27 mouse cellular contexts compared by ENCODE assay signal in the genomic region with DNA sequence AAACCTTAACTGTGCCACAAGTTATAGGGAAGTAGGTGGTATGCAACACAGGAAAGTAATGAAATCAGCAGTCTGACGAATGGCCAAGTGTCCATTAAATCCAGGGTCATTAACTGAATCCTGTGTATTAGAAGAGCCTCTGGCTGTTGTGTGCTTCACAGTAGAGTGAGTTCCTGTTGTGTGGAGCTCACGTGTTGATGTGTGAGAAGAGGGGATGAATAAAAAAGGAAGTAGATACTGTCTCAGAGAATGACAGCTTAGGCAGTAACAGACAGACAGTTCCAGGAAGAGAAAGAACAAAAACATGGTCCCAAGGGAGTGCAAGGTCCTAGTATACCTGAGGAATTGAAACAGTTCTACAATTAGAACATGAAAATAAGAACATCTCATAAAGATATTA.
DNase-seq lines count a peak whose midpoint lies in the region; ATAC-seq and TF ChIP-seq lines count a peak whose summit lies in the region.
"Had no signal": no experiment of that assay in that cellular context is flagged by ENCODE, and none has a peak within 500 bp of the region (broad histone marks: within the 10 kb centered on the region; RNA-seq: fewer than 3 reads in every experiment).

No protein-coding gene starts in this region.

- H3K9me3 ChIP-seq in MEL (replicated peaks; ENCODE audit: insufficient read depth, low read length): no peaks in the 10 kb centered on the region
- H3K9me3 ChIP-seq: forebrain, embryonic 12.5 days; heart, embryonic 10.5 days; heart, embryonic 15.5 days; intestine, embryonic 15.5 days; limb, embryonic 13.5 days; lung, embryonic 15.5 days had no signal

- ATAC-seq in granulocyte monocyte progenitor cell, adult 5-6 weeks (replicated peaks; ENCODE audit: poor library complexity, severe bottlenecking): peak; percentile 94
- ATAC-seq: forebrain, postnatal 0 days; hindbrain, embryonic 16.5 days; intestine, embryonic 15.5 days had no signal

- H3K36me3 ChIP-seq in MEL (ENCODE audit: control insufficient read depth in 1 of 2, insufficient read depth in 2 of 2, low read length in 2 of 2): peaks cover 0 to 3% of the 10 kb centered on the region in 2 experiments; a peak in 1 of 4 replicates
- no peaks in the 10 kb centered on the region for H3K36me3 ChIP-seq in splenic B cell, adult 2 months (ENCODE audit: control insufficient read depth, insufficient read depth, low read length, poor library complexity, severe bottlenecking)
- H3K36me3 ChIP-seq: forebrain, embryonic 12.5 days; heart, embryonic 10.5 days; heart, embryonic 15.5 days; intestine, embryonic 15.5 days; limb, embryonic 13.5 days; lung, embryonic 15.5 days had no signal

- no peaks in the 10 kb centered on the region for H3K79me2 ChIP-seq in MEL (ENCODE audit: control insufficient read depth, insufficient read depth, low read length, poor library complexity)

- TF ChIP-seq RAD21 in MEL (IDR thresholded peaks at IDR 0.05; ENCODE audit: low read depth, low read length): no peak

- peak in 1 of 2 experiments; percentile 25; a peak in 1 of 4 replicates for TF ChIP-seq EP300 in MEL (IDR thresholded peaks at IDR 0.05; ENCODE audit: low read depth in 1 of 2, low read length in 2 of 2)

- no peak overlapping the region for H3K4me3 ChIP-seq in MEL (ENCODE audit: control insufficient read depth in 1 of 2, insufficient read depth in 1 of 2, low read depth in 2 of 2, low read length in 2 of 2)
- H3K4me3 ChIP-seq: erythroblast, embryonic 14.5 days; forebrain, embryonic 12.5 days; heart, embryonic 10.5 days; heart, embryonic 15.5 days; intestine, embryonic 15.5 days; limb, embryonic 13.5 days; lung, embryonic 15.5 days had no signal

- no peak for TF ChIP-seq POLR2A in MEL (IDR thresholded peaks at IDR 0.05; ENCODE audit: control insufficient read depth in 1 of 2, insufficient read depth in 1 of 2, low read depth in 1 of 2, low read length in 2 of 2, poor library complexity in 1 of 2)

- TF ChIP-seq CTCF in MEL (IDR thresholded peaks at IDR 0.05 in 2 of 3, conservative IDR thresholded peaks at IDR 0.05 in 1 of 3; ENCODE audit: control insufficient read depth in 1 of 3, insufficient read depth in 1 of 3, low read depth in 2 of 3, low read length in 3 of 3, poor library complexity in 1 of 3, severe bottlenecking in 1 of 3): no peak

- no peak overlapping the region for H3K27ac ChIP-seq in MEL (ENCODE audit: control insufficient read depth, low read depth, low read length)
- H3K27ac ChIP-seq: forebrain, embryonic 12.5 days; heart, embryonic 10.5 days; heart, embryonic 15.5 days; intestine, embryonic 15.5 days; limb, embryonic 13.5 days; lung, embryonic 15.5 days; stomach, postnatal 0 days had no signal

- no peak overlapping the region for H3K9ac ChIP-seq in MEL (ENCODE audit: control insufficient read depth, low read depth, low read length, poor library complexity, severe bottlenecking)
- H3K9ac ChIP-seq: forebrain, embryonic 12.5 days; forebrain, postnatal 0 days; heart, embryonic 15.5 days; intestine, embryonic 15.5 days; limb, embryonic 13.5 days; lung, embryonic 15.5 days had no signal

- no peaks in the 10 kb centered on the region for H3K4me1 ChIP-seq in MEL (ENCODE audit: control insufficient read depth in 1 of 2, insufficient read depth in 2 of 2, low read length in 2 of 2)
- H3K4me1 ChIP-seq: forebrain, embryonic 12.5 days; heart, embryonic 10.5 days; heart, embryonic 15.5 days; intestine, embryonic 15.5 days; limb, embryonic 13.5 days; lung, embryonic 15.5 days had no signal

- no peaks in the 10 kb centered on the region for H3K27me3 ChIP-seq in MEL (ENCODE audit: control insufficient read depth in 1 of 2, insufficient read depth in 2 of 2, low read length in 2 of 2)
- no peaks in the 10 kb centered on the region for H3K27me3 ChIP-seq in splenic B cell, adult 2 months (ENCODE audit: control insufficient read depth, insufficient read depth, low read length, poor library complexity, severe bottlenecking)
- H3K27me3 ChIP-seq: forebrain, embryonic 12.5 days; heart, embryonic 15.5 days; intestine, embryonic 15.5 days; limb, embryonic 13.5 days; lung, embryonic 15.5 days had no signal

- DNase-seq in A20 (ENCODE audit: low read depth, low spot score) (peak; percentile 1), MEL (ENCODE audit: low read depth, low spot score) (peak; percentile 60)
- peak; percentile 80 for DNase-seq in splenic B cell, adult 2 months (ENCODE audit: low read depth, low spot score)
- DNase-seq in adrenal gland, postnatal 14 days: no peak
- no peak for DNase-seq in thymus, postnatal 0 days (ENCODE audit: low spot score)
- no peak for DNase-seq in kidney, postnatal 25 days
- DNase-seq: cerebellum, adult 11 months; cerebellum, adult 9-10 months; forebrain, postnatal 0 days; gastrocnemius, postnatal 14 days; heart, adult 11 months; kidney, adult 2 months; kidney, postnatal 4 days; midbrain, embryonic 14.5 days; right cerebral cortex, postnatal 4 days; thymus, adult 18-20 months; thymus, postnatal 36 days had no signal

TF ChIP-seq in MEL, 35 proteins besides CTCF, POLR2A, EP300 and RAD21:
- TF ChIP-seq ELF1 (IDR thresholded peaks at IDR 0.05; ENCODE audit: low read depth, low read length) (no peak), MAX (IDR thresholded peaks at IDR 0.05; ENCODE audit: low read length) (peak; percentile 51; the same call in 1 of the 2 replicates), ZMIZ1 (IDR thresholded peaks at IDR 0.05; ENCODE audit: low read depth, low read length) (no peak), BHLHE40 (IDR thresholded peaks at IDR 0.05; ENCODE audit: borderline replicate concordance, low read depth, low read length) (peak; percentile 83; the same call in 1 of the 2 replicates), MYB (IDR thresholded peaks at IDR 0.05; ENCODE audit: low read depth, low read length) (no peak), MYC (IDR thresholded peaks at IDR 0.05; ENCODE audit: low read depth, low read length) (no peak), SMC3 (IDR thresholded peaks at IDR 0.05; ENCODE audit: low read depth, low read length) (no peak), MXI1 (IDR thresholded peaks at IDR 0.05; ENCODE audit: low read depth, low read length) (no peak), NELFE (IDR thresholded peaks at IDR 0.05; ENCODE audit: low read depth, low read length) (no peak), ZKSCAN1 (IDR thresholded peaks at IDR 0.05; ENCODE audit: low read depth, low read length) (no peak), E2F4 (IDR thresholded peaks at IDR 0.05; ENCODE audit: borderline replicate concordance, low read depth, low read length) (no peak), ZNF384 (IDR thresholded peaks at IDR 0.05; ENCODE audit: low read depth, low read length) (0 out of 2 replicates have a peak, but pooled peaks have one; percentile 24), NRF1 (IDR thresholded peaks at IDR 0.05; ENCODE audit: insufficient read depth, low read depth, low read length, poor library complexity, severe bottlenecking) (no peak), USF1 (IDR thresholded peaks at IDR 0.05; ENCODE audit: low read depth, low read length) (peak; percentile 57)
TF ChIP-seq in MEL: peak in this region for 4.

Comparison
In these comparisons a context has a peak if more than half of its experiments do, and no peak if none do; other contexts are left out.
1. DNase-seq: peak in A20 (single experiment), MEL (single experiment) and splenic B cell, adult 2 months (single experiment); none in adrenal gland, postnatal 14 days (single experiment), thymus, postnatal 0 days (single experiment) and kidney, postnatal 25 days (0 of 2).